Mouse (Mus musculus): ENCODE results near the gene Chd9.
"Not testable (repeated sequence)": the region's sequence is repeated elsewhere in the genome, so short reads cannot be mapped to it uniquely, and the experiment has no call there.

Chd9 gene

DNA sequence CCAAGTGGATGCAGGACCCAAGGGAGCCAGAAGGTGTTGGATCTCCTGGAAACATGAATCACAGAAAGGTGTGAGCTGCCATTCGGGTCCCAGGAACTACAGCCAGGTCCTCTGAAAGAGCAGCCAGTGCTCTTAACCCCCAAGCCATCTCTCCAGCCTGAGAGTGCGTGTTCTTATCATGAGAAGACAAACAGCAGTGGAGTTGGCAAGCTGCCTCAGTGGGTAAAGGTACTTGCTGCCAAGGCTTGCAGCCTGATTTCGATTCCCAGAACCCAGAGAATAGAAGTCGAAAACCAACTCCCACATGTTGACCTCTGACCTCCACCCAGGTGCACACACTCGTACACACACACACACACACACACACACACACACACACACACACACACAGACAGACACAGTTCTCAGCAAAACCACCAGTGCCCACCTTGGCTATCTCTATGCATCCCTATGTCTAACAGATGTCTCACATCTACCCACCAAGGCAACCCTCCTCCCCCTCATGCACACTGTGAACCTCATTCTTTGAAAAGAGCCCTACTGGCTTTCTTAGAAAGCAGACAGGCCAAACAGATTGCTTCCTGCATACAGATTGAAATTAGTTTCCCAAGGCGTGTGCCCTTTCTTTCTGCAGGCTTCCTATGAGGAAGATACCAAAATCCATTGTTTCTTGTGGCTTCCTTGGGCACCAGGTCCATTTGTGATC, 43.4 kb downstream of the Chd9 start:
- DNase-seq (ENCODE audit: low spot score in 2 of 2): peak in 1 of 2 experiments; percentile 54

GRCm38 (mm10) chr8:90873051-90873450, 44.9 kb downstream of the Chd9 start:
- DNase-seq (ENCODE audit: low spot score in 2 of 2): no peak

DNA sequence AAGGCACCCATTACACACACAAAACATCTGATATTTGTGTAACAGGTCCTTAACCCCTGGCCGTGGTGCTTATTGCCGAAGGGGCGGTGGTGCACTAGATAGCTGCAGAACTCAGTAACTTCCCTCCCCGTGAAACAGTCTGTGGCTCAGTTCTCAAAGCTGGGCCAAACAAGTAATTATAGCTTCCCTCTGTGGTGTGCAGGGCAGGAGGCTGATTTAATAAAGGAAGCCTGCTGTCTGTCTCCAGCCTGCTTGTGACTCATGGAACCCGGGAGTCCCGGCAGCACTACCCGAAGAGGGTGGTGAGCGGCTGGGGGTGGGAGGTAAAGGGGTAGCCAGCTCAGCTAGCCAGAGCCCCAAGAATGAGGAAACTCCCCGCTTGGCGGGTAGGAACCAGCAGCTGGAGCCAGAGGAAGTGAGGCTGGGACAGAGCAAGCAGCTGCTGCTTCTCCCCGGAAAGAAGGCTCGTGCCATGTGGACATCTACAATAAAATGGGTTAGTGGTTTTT, 48.1 kb downstream of the Chd9 start:
- peak; percentile 77 to 81 for DNase-seq (ENCODE audit: low spot score in 2 of 2)

GRCm38 (mm10) chr8:90876722-90877429, 48.7 kb downstream of the Chd9 start:
- peak; percentile 74 to 83 for DNase-seq (ENCODE audit: low spot score in 2 of 2)

- DNase-seq (ENCODE audit: low spot score in 2 of 2): no peak
Observed at GRCm38 (mm10) chr8:90877430-90877975, 49.4 kb downstream of the Chd9 start.

GRCm38 (mm10) chr8:90878551-90878950, 50.4 kb downstream of the Chd9 start:
- no peak for DNase-seq (ENCODE audit: low spot score in 2 of 2)

- DNase-seq (ENCODE audit: low spot score in 2 of 2): no peak
Observed at GRCm38 (mm10) chr8:90880041-90880440, 51.9 kb downstream of the Chd9 start.

DNA sequence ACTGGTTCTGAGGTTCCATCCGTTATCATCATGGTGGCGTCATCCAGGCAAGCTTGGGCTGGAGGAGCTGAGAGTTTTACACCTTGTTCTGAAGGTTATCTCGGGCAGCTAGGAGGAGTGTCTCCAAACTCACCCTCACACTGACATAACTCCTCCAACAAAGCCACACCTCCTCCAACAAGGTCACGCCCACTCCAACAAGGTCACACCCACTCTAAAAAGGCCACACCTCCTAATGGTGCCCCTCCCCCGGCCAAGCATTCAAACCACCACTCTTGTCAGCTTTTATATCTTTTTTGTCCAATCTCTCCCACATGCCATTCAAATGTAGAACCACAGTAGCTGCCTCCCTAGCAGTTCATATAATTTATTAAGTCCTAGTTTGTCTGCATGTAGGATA, 53.0 kb downstream of the Chd9 start:
- DNase-seq (ENCODE audit: low spot score in 2 of 2): no peak

DNA sequence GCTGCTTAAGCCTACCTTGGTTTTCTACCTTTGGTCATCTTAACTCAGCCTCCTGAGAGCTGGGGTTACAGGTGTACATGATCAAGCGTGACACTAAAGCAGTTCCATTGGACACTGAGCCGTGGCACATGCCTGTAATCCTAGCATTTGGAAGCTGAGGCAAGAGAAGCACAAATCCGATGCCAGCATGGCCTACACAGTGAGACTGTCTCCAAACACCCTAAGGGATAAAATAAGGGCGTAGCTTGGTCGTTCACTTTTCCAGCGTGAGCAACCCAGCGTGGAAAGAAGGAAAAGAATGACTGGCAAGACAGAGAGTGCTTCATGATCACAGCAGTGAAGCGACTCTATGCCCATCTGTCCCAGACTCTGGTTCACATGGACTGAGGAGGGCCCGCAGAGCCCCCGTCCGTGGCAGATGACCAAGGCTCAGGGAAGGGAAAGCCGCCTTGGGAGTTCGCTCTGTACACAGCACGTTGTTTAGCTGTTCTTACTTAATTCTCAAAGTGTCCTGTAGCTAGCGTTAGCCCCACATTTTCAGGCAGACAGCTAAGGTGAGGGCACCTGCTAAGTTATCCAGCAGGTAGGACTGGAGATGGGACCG, 54.0 kb downstream of the Chd9 start:
- no peak for DNase-seq (ENCODE audit: low spot score in 2 of 2)

GRCm38 (mm10) chr8:90885671-90886368, 57.7 kb downstream of the Chd9 start:
- DNase-seq (ENCODE audit: low spot score in 2 of 2): no peak

- DNase-seq (ENCODE audit: low spot score in 2 of 2): not testable (repeated sequence)
Observed at GRCm38 (mm10) chr8:90886369-90886712, 58.2 kb downstream of the Chd9 start.

- DNase-seq (ENCODE audit: low spot score in 2 of 2): not testable (repeated sequence)
Observed at GRCm38 (mm10) chr8:90887328-90887727, 59.2 kb downstream of the Chd9 start.

DNA sequence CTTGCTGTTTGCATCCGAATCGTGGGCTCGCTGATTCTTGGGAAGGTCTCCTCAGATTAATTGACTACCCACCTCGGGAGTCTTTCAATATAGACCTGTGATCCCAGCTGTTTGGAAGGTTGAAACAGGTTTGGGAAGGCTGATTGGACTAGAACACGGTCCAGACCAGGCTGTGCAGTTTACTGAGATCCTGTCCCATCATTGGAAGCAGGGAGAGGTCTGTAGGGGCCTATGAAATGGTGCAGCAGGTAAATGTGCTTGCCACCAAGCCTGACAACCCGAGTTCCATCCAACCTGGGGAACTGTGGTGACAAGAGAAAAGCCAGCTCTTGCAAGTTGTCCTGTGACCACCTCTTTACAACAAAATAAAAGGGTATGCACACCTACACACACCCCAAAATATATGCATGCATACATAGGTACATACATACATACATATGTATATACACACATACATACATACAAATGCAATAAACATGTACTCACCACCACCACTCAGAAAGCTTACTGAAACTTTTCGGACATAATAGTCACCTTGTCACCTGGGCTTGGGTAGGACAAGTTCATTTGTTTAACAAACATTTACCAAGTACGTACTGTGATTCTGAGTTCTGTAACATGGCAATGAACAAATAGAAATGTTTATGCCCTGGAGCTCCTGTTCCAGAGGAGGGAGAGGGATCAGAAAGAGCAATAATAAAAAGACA, 63.9 kb downstream of the Chd9 start:
- no peak for DNase-seq (ENCODE audit: low spot score in 2 of 2)

GRCm38 (mm10) chr8:90892579-90892919, 64.4 kb downstream of the Chd9 start:
- peak in 1 of 2 experiments; percentile 54 for DNase-seq (ENCODE audit: low spot score in 2 of 2)

GRCm38 (mm10) chr8:90894231-90894914, 66.2 kb downstream of the Chd9 start:
- DNase-seq (ENCODE audit: low spot score in 2 of 2): no peak

DNA sequence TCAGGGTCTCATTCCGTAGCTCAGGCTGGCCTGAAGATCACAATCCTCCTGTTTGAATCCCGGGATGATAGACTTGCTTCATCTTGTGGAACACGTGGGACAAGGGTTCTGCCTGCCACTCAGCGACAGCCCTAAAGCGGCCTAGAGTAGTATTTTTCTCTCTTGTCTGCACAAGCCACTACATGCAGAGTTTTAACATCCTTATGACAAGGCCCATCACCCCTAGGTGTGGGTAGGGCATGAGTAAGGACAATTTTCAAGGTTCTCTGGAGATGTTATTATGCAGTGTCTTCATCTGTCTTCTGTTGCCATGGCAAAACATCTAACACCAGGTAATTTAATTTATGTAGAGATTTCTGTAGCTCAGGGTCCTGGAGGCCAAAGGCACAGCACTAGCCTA, 69.2 kb downstream of the Chd9 start:
- DNase-seq (ENCODE audit: low spot score in 2 of 2): no peak

DNA sequence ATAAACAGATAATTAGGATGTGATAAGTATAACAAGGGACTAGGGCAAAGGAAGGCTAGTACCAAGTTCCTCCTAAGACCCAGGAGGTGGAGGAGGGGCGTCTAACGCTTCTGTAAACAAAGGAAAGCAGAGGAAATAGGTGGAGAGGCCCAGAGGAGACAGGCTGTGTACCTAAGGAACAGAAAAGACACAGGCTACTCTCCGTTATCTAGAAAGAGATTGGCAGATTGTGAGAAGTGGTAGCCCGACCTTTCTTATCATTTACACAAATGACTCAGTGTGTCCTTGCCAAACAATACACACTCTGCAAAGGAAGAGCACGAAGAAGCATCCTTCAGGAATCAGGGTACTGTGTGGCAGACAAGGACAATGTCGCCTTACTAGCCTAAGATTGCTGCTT, 70.4 kb downstream of the Chd9 start:
- no peak for DNase-seq (ENCODE audit: low spot score in 2 of 2)

DNA sequence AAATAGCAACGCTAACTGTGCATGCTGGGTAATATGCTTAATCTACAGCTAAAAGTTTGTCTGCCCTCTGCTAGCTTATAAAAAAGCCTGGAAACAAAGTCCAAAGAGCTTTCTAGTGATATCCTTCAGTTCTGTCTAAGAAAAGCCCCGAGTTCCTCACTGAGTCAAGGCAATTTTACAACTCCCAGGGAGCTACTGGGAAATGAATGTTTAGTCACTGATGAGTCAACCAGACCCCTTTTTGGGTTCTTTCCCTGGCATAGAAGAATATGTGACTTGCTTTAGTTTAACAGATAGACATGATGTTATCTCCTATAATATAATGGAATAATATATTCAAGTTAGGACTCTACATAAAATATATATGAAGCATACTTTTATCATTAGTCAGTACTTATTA, 73.8 kb downstream of the Chd9 start:
- DNase-seq (ENCODE audit: low spot score in 2 of 2): no peak

DNA sequence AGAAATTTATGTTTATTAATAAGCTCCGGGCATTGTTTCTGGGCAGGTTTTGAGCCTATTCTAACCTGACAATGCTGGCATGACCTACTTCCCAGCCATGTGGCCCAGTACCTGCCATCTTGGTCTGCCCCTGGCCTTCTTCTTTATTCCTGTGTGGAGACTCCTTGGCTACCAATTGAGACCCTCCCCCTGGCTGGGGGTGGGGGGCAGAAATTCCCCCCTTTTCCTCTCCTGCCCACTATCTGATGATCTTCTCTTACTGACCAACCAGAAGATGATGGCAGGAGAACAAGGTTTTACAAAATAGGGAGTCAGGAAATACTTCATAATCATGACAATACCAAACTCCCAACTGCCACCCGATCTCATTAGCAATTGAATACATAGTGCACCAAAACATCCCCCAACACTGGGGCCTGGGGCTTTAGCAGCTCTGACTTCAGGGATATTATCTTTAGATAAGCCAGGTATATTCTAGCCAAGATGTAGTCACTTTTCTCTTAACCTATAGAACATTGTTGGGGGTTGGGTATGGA, 76.1 kb downstream of the Chd9 start:
- no peak for DNase-seq (ENCODE audit: low spot score in 2 of 2)

- DNase-seq (ENCODE audit: low spot score in 2 of 2): no peak
Observed at GRCm38 (mm10) chr8:90906922-90907321, 78.8 kb downstream of the Chd9 start.

- no peak for DNase-seq (ENCODE audit: low spot score in 2 of 2)
Observed at GRCm38 (mm10) chr8:90907516-90907847, 79.3 kb downstream of the Chd9 start.
